Mouse (Mus musculus): ENCODE data around the gene Uba52. TPM values are rescaled to one million over a fixed set of nuclear protein-coding genes. Genes with fewer than 3 reads are reported as not detected.

The Uba52 gene
- total and polyA plus RNA-seq, 2 experiments from 2014 or later, result 402 to 736 TPM

- Histone ChIP-seq H3K4me3 (ENCODE audit: low read depth, low read length) (no peak overlapping the region), H3K9me3 (ENCODE audit: low read length) (no peaks in the 10 kb centered on the region), H3K4me1 (ENCODE audit: insufficient read depth, low read length) (0 out of 2 replicates have a peak, but pooled peaks cover 2% of the 10 kb centered on the region), H3K4me2 (ENCODE audit: low read depth, low read length, poor library complexity, severe bottlenecking) (no peak overlapping the region), H3K27me3 (ENCODE audit: insufficient read depth, low read length) (no peaks in the 10 kb centered on the region), H3K9ac (replicated peaks; ENCODE audit: low read length, poor library complexity, severe bottlenecking) (no peak overlapping the region), H3K36me3 (ENCODE audit: insufficient read depth, low read length) (peaks cover 2% of the 10 kb centered on the region; the same call in 1 of the 2 replicates), H3K27ac (ENCODE audit: low read depth, low read length) (no peak overlapping the region)
- no peak for ATAC-seq (ENCODE audit: low FRiP score)
- WGBS, result 84% methylated on average over 3 of the region's 3 CpGs
- no peak for DNase-seq (ENCODE audit: low spot score)
- TF ChIP-seq CTCF (IDR thresholded peaks at IDR 0.05), result no peak
These were observed 52.1 kb downstream of the Uba52 start for GRCm38 (mm10) chr8:70458462-70458861.

Other genes starting within 250 kb of the Uba52 start
- gene Homer3, start 228.0 kb downstream of the Uba52 start, total RNA-seq (2014; rRNA removed), result 36.4 and 49.7 TPM in 2 replicates
- gene Homer3, start 228.0 kb downstream of the Uba52 start, polyA plus RNA-seq (2015; fragmentation: Nextera tagmentation; extraction: Ambion mirVana), result 13.8 and 18.3 TPM in 2 replicates
- gene Ddx49, start 208.3 kb downstream of the Uba52 start, total RNA-seq (2014; rRNA removed), result 43.6 and 46.3 TPM in 2 replicates
- gene Ddx49, start 208.3 kb downstream of the Uba52 start, polyA plus RNA-seq (2015; fragmentation: Nextera tagmentation; extraction: Ambion mirVana), result 41.2 and 47.0 TPM in 2 replicates
- gene Cope, start 208.3 kb downstream of the Uba52 start, total RNA-seq (2014; rRNA removed), result 97.1 and 106 TPM in 2 replicates
- 264 and 291 TPM in 2 replicates for gene Cope, start 208.3 kb downstream of the Uba52 start, polyA plus RNA-seq (2015; fragmentation: Nextera tagmentation; extraction: Ambion mirVana)
- 65.1 and 86.5 TPM in 2 replicates for gene Cers1, start 195.0 kb downstream of the Uba52 start, total RNA-seq (2014; rRNA removed)
- 47.9 and 51.3 TPM in 2 replicates for gene Cers1, start 195.0 kb downstream of the Uba52 start, polyA plus RNA-seq (2015; fragmentation: Nextera tagmentation; extraction: Ambion mirVana)
- gene Gdf1, start 181.0 kb downstream of the Uba52 start, total RNA-seq (2014; rRNA removed), result not detected in 2 replicates
- gene Gdf1, start 181.0 kb downstream of the Uba52 start, polyA plus RNA-seq (2015; fragmentation: Nextera tagmentation; extraction: Ambion mirVana), result 4.8 and 5.3 TPM in 2 replicates
- 39.6 and 45.4 TPM in 2 replicates for gene Upf1, start 157.5 kb downstream of the Uba52 start, total RNA-seq (2014; rRNA removed)
- 9.1 and 9.7 TPM in 2 replicates for gene Upf1, start 157.5 kb downstream of the Uba52 start, polyA plus RNA-seq (2015; fragmentation: Nextera tagmentation; extraction: Ambion mirVana)
- gene Comp, start 137.2 kb downstream of the Uba52 start, total RNA-seq (2014; rRNA removed), result 0.19 and 0.49 TPM in 2 replicates
- gene Comp, start 137.2 kb downstream of the Uba52 start, polyA plus RNA-seq (2015; fragmentation: Nextera tagmentation; extraction: Ambion mirVana), result 0.38 and 0.77 TPM in 2 replicates
- 56.3 and 57.4 TPM in 2 replicates for gene Crtc1, start 71.2 kb downstream of the Uba52 start, total RNA-seq (2014; rRNA removed)
- 46.5 and 47.8 TPM in 2 replicates for gene Crtc1, start 71.2 kb downstream of the Uba52 start, polyA plus RNA-seq (2015; fragmentation: Nextera tagmentation; extraction: Ambion mirVana)
- 48.9 and 51.0 TPM in 2 replicates for gene Klhl26, start 33.8 kb downstream of the Uba52 start, total RNA-seq (2014; rRNA removed)
- gene Klhl26, start 33.8 kb downstream of the Uba52 start, polyA plus RNA-seq (2015; fragmentation: Nextera tagmentation; extraction: Ambion mirVana), result 39.4 TPM in 2 replicates
- gene Tmem59l, start 23.4 kb downstream of the Uba52 start, total RNA-seq (2014; rRNA removed), result 168 and 206 TPM in 2 replicates
- 203 and 226 TPM in 2 replicates for gene Tmem59l, start 23.4 kb downstream of the Uba52 start, polyA plus RNA-seq (2015; fragmentation: Nextera tagmentation; extraction: Ambion mirVana)
- gene Crlf1, start 17.6 kb downstream of the Uba52 start, total RNA-seq (2014; rRNA removed), result 4.1 and 4.3 TPM in 2 replicates
- gene Crlf1, start 17.6 kb downstream of the Uba52 start, polyA plus RNA-seq (2015; fragmentation: Nextera tagmentation; extraction: Ambion mirVana), result 9.4 and 10.9 TPM in 2 replicates
- 118 and 121 TPM in 2 replicates for gene Rex1bd, start 4.0 kb downstream of the Uba52 start, total RNA-seq (2014; rRNA removed)
- 198 and 212 TPM in 2 replicates for gene Rex1bd, start 4.0 kb downstream of the Uba52 start, polyA plus RNA-seq (2015; fragmentation: Nextera tagmentation; extraction: Ambion mirVana)
- gene Fkbp8, start 16.9 kb upstream of the Uba52 start, total RNA-seq (2014; rRNA removed), result 490 and 533 TPM in 2 replicates
- 351 and 386 TPM in 2 replicates for gene Fkbp8, start 16.9 kb upstream of the Uba52 start, polyA plus RNA-seq (2015; fragmentation: Nextera tagmentation; extraction: Ambion mirVana)
- 36.3 and 38.2 TPM in 2 replicates for gene Kxd1, start 17.2 kb upstream of the Uba52 start, total RNA-seq (2014; rRNA removed)
- 53.1 and 55.8 TPM in 2 replicates for gene Kxd1, start 17.2 kb upstream of the Uba52 start, polyA plus RNA-seq (2015; fragmentation: Nextera tagmentation; extraction: Ambion mirVana)
- 10.2 and 14.1 TPM in 2 replicates for gene Ell, start 28.7 kb upstream of the Uba52 start, total RNA-seq (2014; rRNA removed)
- 12.6 and 13.2 TPM in 2 replicates for gene Ell, start 28.7 kb upstream of the Uba52 start, polyA plus RNA-seq (2015; fragmentation: Nextera tagmentation; extraction: Ambion mirVana)
- 176 and 180 TPM in 2 replicates for gene Isyna1, start 83.6 kb upstream of the Uba52 start, total RNA-seq (2014; rRNA removed)
- gene Isyna1, start 83.6 kb upstream of the Uba52 start, polyA plus RNA-seq (2015; fragmentation: Nextera tagmentation; extraction: Ambion mirVana), result 140 and 146 TPM in 2 replicates
- 279 and 392 TPM in 2 replicates for gene Ssbp4, start 98.1 kb upstream of the Uba52 start, total RNA-seq (2014; rRNA removed)
- gene Ssbp4, start 98.1 kb upstream of the Uba52 start, polyA plus RNA-seq (2015; fragmentation: Nextera tagmentation; extraction: Ambion mirVana), result 230 and 247 TPM in 2 replicates
- 1.8 and 2.2 TPM in 2 replicates for gene Lrrc25, start 105.4 kb upstream of the Uba52 start, total RNA-seq (2014; rRNA removed)
- 0.74 and 1.4 TPM in 2 replicates for gene Lrrc25, start 105.4 kb upstream of the Uba52 start, polyA plus RNA-seq (2015; fragmentation: Nextera tagmentation; extraction: Ambion mirVana)
- 0.22 and 1.8 TPM in 2 replicates for gene Gdf15, start 121.7 kb upstream of the Uba52 start, total RNA-seq (2014; rRNA removed)
- 0.26 and 0.32 TPM in 2 replicates for gene Gdf15, start 121.7 kb upstream of the Uba52 start, polyA plus RNA-seq (2015; fragmentation: Nextera tagmentation; extraction: Ambion mirVana)
- gene Pgpep1, start 149.6 kb upstream of the Uba52 start, total RNA-seq (2014; rRNA removed), result 40.2 and 60.6 TPM in 2 replicates
- 37.6 and 50.6 TPM in 2 replicates for gene Pgpep1, start 149.6 kb upstream of the Uba52 start, polyA plus RNA-seq (2015; fragmentation: Nextera tagmentation; extraction: Ambion mirVana)
- 140 and 312 TPM in 2 replicates for gene Lsm4, start 162.4 kb upstream of the Uba52 start, total RNA-seq (2014; rRNA removed)
- gene Lsm4, start 162.4 kb upstream of the Uba52 start, polyA plus RNA-seq (2015; fragmentation: Nextera tagmentation; extraction: Ambion mirVana), result 157 and 169 TPM in 2 replicates
- 470 and 553 TPM in 2 replicates for gene Jund, start 188.1 kb upstream of the Uba52 start, total RNA-seq (2014; rRNA removed)
- gene Jund, start 188.1 kb upstream of the Uba52 start, polyA plus RNA-seq (2015; fragmentation: Nextera tagmentation; extraction: Ambion mirVana), result 91.0 and 99.3 TPM in 2 replicates
- 0.22 TPM in 1 of 2 replicates, not detected in the other for gene Iqcn, start 192.7 kb upstream of the Uba52 start, total RNA-seq (2014; rRNA removed)
- gene Iqcn, start 192.7 kb upstream of the Uba52 start, polyA plus RNA-seq (2015; fragmentation: Nextera tagmentation; extraction: Ambion mirVana), result 0.06 and 0.07 TPM in 2 replicates
- gene Gm3336, start 207.7 kb upstream of the Uba52 start, total RNA-seq (2014; rRNA removed), result not detected in 2 replicates
- not detected in 2 replicates for gene Gm3336, start 207.7 kb upstream of the Uba52 start, polyA plus RNA-seq (2015; fragmentation: Nextera tagmentation; extraction: Ambion mirVana)
- 0.77 and 1.5 TPM in 2 replicates for gene Pde4c, start 212.9 kb upstream of the Uba52 start, total RNA-seq (2014; rRNA removed)
- 0.21 and 0.39 TPM in 2 replicates for gene Pde4c, start 212.9 kb upstream of the Uba52 start, polyA plus RNA-seq (2015; fragmentation: Nextera tagmentation; extraction: Ambion mirVana)
- gene Rab3a, start 243.9 kb upstream of the Uba52 start, total RNA-seq (2014; rRNA removed), result 649 and 670 TPM in 2 replicates
- gene Rab3a, start 243.9 kb upstream of the Uba52 start, polyA plus RNA-seq (2015; fragmentation: Nextera tagmentation; extraction: Ambion mirVana), result 726 and 813 TPM in 2 replicates